Mouse (Mus musculus): ENCODE results near the gene Arhgap9. TPM values are rescaled to one million over a fixed set of nuclear protein-coding genes. Genes with fewer than 3 reads are reported as not detected.
A peak's percentile ranks its signal among the peaks of the same experiment; 100 is the strongest.

Gene Arhgap9
- polyA plus RNA-seq (2015; fragmentation: Nextera tagmentation; extraction: Ambion mirVana), result 0.87 and 0.99 TPM in 2 replicates

- H3K9me3 ChIP-seq, result no peaks in the 10 kb centered on the region
- 81% methylated on average over 3 of the region's 3 CpGs for WGBS
- no peak within 1 kb of the TSS; the same call in 1 of the 2 replicates for H3K9ac ChIP-seq
- H3K36me3 ChIP-seq (replicated peaks), result no peaks in the 10 kb centered on the region
- no peak for ATAC-seq (replicated peaks)
- peaks cover 7% of the 10 kb centered on the region for H3K4me1 ChIP-seq
- no peak within 1 kb of the TSS for H3K27ac ChIP-seq
- H3K4me2 ChIP-seq, result no peak within 1 kb of the TSS
- H3K27me3 ChIP-seq (replicated peaks), result peaks cover 43% of the 10 kb centered on the region
- no peak within 1 kb of the TSS for H3K4me3 ChIP-seq
These were observed at the start of gene Arhgap9 for GRCm38 (mm10) chr10:127321621-127322020. TSS of gene Arhgap9 (plus strand) at chr10:127321964.

GRCm38 (mm10) chr10:127272371-127272770 is 49.4 kb upstream of the Arhgap9 start:
- H3K9ac ChIP-seq, result no peak overlapping the region
- no peaks in the 10 kb centered on the region for H3K9me3 ChIP-seq
- peaks cover 27% of the 10 kb centered on the region for H3K4me1 ChIP-seq
- peaks cover 28% of the 10 kb centered on the region for H3K36me3 ChIP-seq (replicated peaks)
- ATAC-seq (replicated peaks), result no peak
- H3K27ac ChIP-seq, result no peak overlapping the region
- no peak overlapping the region for H3K4me2 ChIP-seq
- 85% methylated on average over 5 of the region's 5 CpGs for WGBS
- H3K27me3 ChIP-seq (replicated peaks), result no peaks in the 10 kb centered on the region
- no peak overlapping the region for H3K4me3 ChIP-seq

GRCm38 (mm10) chr10:127274261-127275022 is 47.3 kb upstream of the Arhgap9 start:
- WGBS, result 91% methylated on average over 11 of the region's 11 CpGs

GRCm38 (mm10) chr10:127279730-127280129 is 42.0 kb upstream of the Arhgap9 start:
- no peak for ATAC-seq (replicated peaks)
- 91% methylated on average over 2 of the region's 2 CpGs for WGBS

More at GRCm38 (mm10) chr10:127274261-127275022, 47.3 kb upstream of the Arhgap9 start:
- no peak overlapping the region for H3K27ac ChIP-seq
- no peak for ATAC-seq (replicated peaks)
- peaks cover 6% of the 10 kb centered on the region for H3K4me1 ChIP-seq
- H3K36me3 ChIP-seq (replicated peaks), result peaks cover 39% of the 10 kb centered on the region
- H3K9me3 ChIP-seq, result no peaks in the 10 kb centered on the region
- H3K9ac ChIP-seq, result no peak overlapping the region
- H3K4me3 ChIP-seq, result no peak overlapping the region
- no peaks in the 10 kb centered on the region for H3K27me3 ChIP-seq (replicated peaks)
- no peak overlapping the region for H3K4me2 ChIP-seq

GRCm38 (mm10) chr10:127281316-127281715 is 40.4 kb upstream of the Arhgap9 start:
- peaks cover 55% of the 10 kb centered on the region for H3K36me3 ChIP-seq (replicated peaks)
- H3K4me2 ChIP-seq, result no peak overlapping the region
- H3K27ac ChIP-seq, result no peak overlapping the region
- H3K4me1 ChIP-seq, result peaks cover 19% of the 10 kb centered on the region
- no peaks in the 10 kb centered on the region for H3K9me3 ChIP-seq
- 87% methylated on average over 8 of the region's 8 CpGs for WGBS
- no peak overlapping the region for H3K9ac ChIP-seq
- no peak for ATAC-seq (replicated peaks)
- no peak overlapping the region for H3K4me3 ChIP-seq
- H3K27me3 ChIP-seq (replicated peaks), result no peaks in the 10 kb centered on the region

More at GRCm38 (mm10) chr10:127279730-127280129, 42.0 kb upstream of the Arhgap9 start:
- peaks cover 3% of the 10 kb centered on the region; the same call in 1 of the 2 replicates for H3K4me1 ChIP-seq
- no peak overlapping the region for H3K4me3 ChIP-seq
- no peaks in the 10 kb centered on the region for H3K9me3 ChIP-seq
- no peak overlapping the region for H3K4me2 ChIP-seq
- H3K36me3 ChIP-seq (replicated peaks), result peaks cover 68% of the 10 kb centered on the region
- H3K27ac ChIP-seq, result no peak overlapping the region
- H3K9ac ChIP-seq, result no peak overlapping the region
- H3K27me3 ChIP-seq (replicated peaks), result no peaks in the 10 kb centered on the region

GRCm38 (mm10) chr10:127282620-127283215 is 39.0 kb upstream of the Arhgap9 start:
- Histone ChIP-seq H3K27me3 (replicated peaks) (no peaks in the 10 kb centered on the region), H3K4me1 (peaks cover 33% of the 10 kb centered on the region), H3K9me3 (no peaks in the 10 kb centered on the region), H3K4me3 (no peak overlapping the region), H3K4me2 (no peak overlapping the region), H3K27ac (no peak overlapping the region), H3K36me3 (replicated peaks) (peaks cover 42% of the 10 kb centered on the region), H3K9ac (no peak overlapping the region)
- WGBS, result 88% methylated on average over 13 of the region's 13 CpGs
- no peak for ATAC-seq (replicated peaks)

GRCm38 (mm10) chr10:127284105-127284622 is 37.6 kb upstream of the Arhgap9 start:
- Histone ChIP-seq H3K36me3 (replicated peaks) (peaks cover 34% of the 10 kb centered on the region), H3K9ac (no peak overlapping the region), H3K27me3 (replicated peaks) (no peaks in the 10 kb centered on the region), H3K4me2 (no peak overlapping the region), H3K4me1 (peaks cover 40% of the 10 kb centered on the region), H3K9me3 (no peaks in the 10 kb centered on the region), H3K4me3 (no peak overlapping the region), H3K27ac (no peak overlapping the region)
- no peak for ATAC-seq (replicated peaks)
- 93% methylated on average over 7 of the region's 7 CpGs for WGBS

GRCm38 (mm10) chr10:127284724-127285500 is 36.9 kb upstream of the Arhgap9 start:
- no peak for ATAC-seq (replicated peaks)
- Histone ChIP-seq H3K36me3 (replicated peaks) (peaks cover 34% of the 10 kb centered on the region), H3K9ac (no peak overlapping the region), H3K4me2 (no peak overlapping the region), H3K9me3 (no peaks in the 10 kb centered on the region), H3K4me3 (no peak overlapping the region), H3K4me1 (peaks cover 48% of the 10 kb centered on the region), H3K27ac (no peak overlapping the region), H3K27me3 (replicated peaks) (no peaks in the 10 kb centered on the region)
- WGBS, result 72% methylated on average over 9 of the region's 11 CpGs

GRCm38 (mm10) chr10:127285644-127286043 is 36.1 kb upstream of the Arhgap9 start:
- Histone ChIP-seq H3K27ac (no peak overlapping the region), H3K36me3 (replicated peaks) (peaks cover 31% of the 10 kb centered on the region), H3K9me3 (no peaks in the 10 kb centered on the region), H3K27me3 (replicated peaks) (no peaks in the 10 kb centered on the region), H3K4me3 (no peak overlapping the region), H3K4me1 (peaks cover 48% of the 10 kb centered on the region), H3K9ac (no peak overlapping the region), H3K4me2 (no peak overlapping the region)
- 76% methylated on average over 13 of the region's 13 CpGs for WGBS
- no peak for ATAC-seq (replicated peaks)

GRCm38 (mm10) chr10:127286194-127286593 is 35.6 kb upstream of the Arhgap9 start:
- no peak for ATAC-seq (replicated peaks)
- Histone ChIP-seq H3K4me3 (no peak overlapping the region), H3K27me3 (replicated peaks) (no peaks in the 10 kb centered on the region), H3K4me1 (peaks cover 52% of the 10 kb centered on the region), H3K9me3 (no peaks in the 10 kb centered on the region), H3K4me2 (peak overlapping the region; percentile 87), H3K36me3 (replicated peaks) (peaks cover 26% of the 10 kb centered on the region), H3K9ac (peak overlapping the region; percentile 63; the same call in 1 of the 2 replicates), H3K27ac (no peak overlapping the region)
- 72% methylated on average over 7 of the region's 7 CpGs for whole genome bisulfite sequencing

GRCm38 (mm10) chr10:127286730-127287129 is 35.0 kb upstream of the Arhgap9 start:
- peaks cover 20% of the 10 kb centered on the region for H3K36me3 ChIP-seq (replicated peaks)
- ATAC-seq (replicated peaks), result no peak
- no peaks in the 10 kb centered on the region for H3K27me3 ChIP-seq (replicated peaks)
- 0 out of 2 replicates have a peak overlapping the region, but pooled peaks have one; percentile 91 for H3K27ac ChIP-seq
- peak overlapping the region; percentile 87 for H3K4me2 ChIP-seq
- H3K4me3 ChIP-seq, result peak overlapping the region; percentile 56
- H3K9ac ChIP-seq, result peak overlapping the region; percentile 63
- H3K9me3 ChIP-seq, result no peaks in the 10 kb centered on the region
- 41% methylated on average over 7 of the region's 7 CpGs for WGBS
- peaks cover 57% of the 10 kb centered on the region for H3K4me1 ChIP-seq
